Mouse (Mus musculus) forebrain, embryonic 11.5 days (tissue): ENCODE results near the gene Proser3. TPM values are rescaled to one million over a fixed set of nuclear protein-coding genes. Genes with fewer than 3 reads are reported as not detected.

Source experiments
- ATAC-seq: fragments of 200-750 bp; cut with Nextera tagmentation; replicated peaks from 2 replicates; pipeline ENCODE4 v1.8.0; 2017; ENCODE audit warnings: moderate TSS enrichment; ENCODE audit not compliant: low FRiP score
- DNase-seq: peaks from one replicate; pipeline ENCODE4 v3.0.0-alpha.2; 2017; ENCODE audit warnings: low spot score
- H3K27ac ChIP-seq: fragments of 300-500 bp; sonication (generic); 2 replicates; pipeline ENCODE4 v1.5.1; 2014; ENCODE audit warnings: low read depth, low read length
- H3K27me3 ChIP-seq: fragments of 300-500 bp; sonication (generic); 2 replicates; pipeline ENCODE4 v1.6.1; 2014; ENCODE audit warnings: mild to moderate bottlenecking, low read length, mixed read lengths; ENCODE audit not compliant: control insufficient read depth, insufficient read depth
- H3K36me3 ChIP-seq: fragments of 300-500 bp; sonication (generic); 2 replicates; pipeline ENCODE4 v1.6.1; 2014; ENCODE audit warnings: mild to moderate bottlenecking, low read length, moderate library complexity, mixed read lengths; ENCODE audit not compliant: control insufficient read depth, insufficient read depth
- H3K4me1 ChIP-seq: fragments of 300-500 bp; sonication (generic); replicated peaks from 2 replicates; pipeline ENCODE4 v1.6.1; 2014; ENCODE audit warnings: low read length, mixed read lengths; ENCODE audit not compliant: control insufficient read depth, insufficient read depth
- H3K4me2 ChIP-seq: fragments of 300-500 bp; sonication (generic); 2 replicates; pipeline ENCODE4 v1.6.1; 2014; ENCODE audit warnings: low read depth, mild to moderate bottlenecking, low read length, moderate library complexity, mixed read lengths; ENCODE audit not compliant: severe bottlenecking
- H3K4me3 ChIP-seq: fragments of 300-500 bp; sonication (generic); 2 replicates; pipeline ENCODE4 v1.5.1; 2014; ENCODE audit warnings: low read depth, low read length
- H3K9ac ChIP-seq: fragments of 300-500 bp; sonication (generic); 2 replicates; pipeline ENCODE4 v1.6.1; 2014; ENCODE audit warnings: low read length
- H3K9me3 ChIP-seq: fragments of 300-500 bp; sonication (generic); 2 replicates; pipeline ENCODE4 v1.6.1; 2016; ENCODE audit warnings: low read length, mixed read lengths; ENCODE audit not compliant: control insufficient read depth
- WGBS: fragments of 180-500 bp; shearing (Covaris S2); extraction: QIAGEN DNeasy Blood & Tissue Kit; methylation state at CpG from one replicate; pipeline ENCODE4 v1.1.7; 2014; 5-methylcytosine and 5-hydroxymethylcytosine counted together
- polyA plus RNA-seq: library from polyadenylated mRNA; unstranded; fragments of >200 nt; fragmentation: Nextera tagmentation; extraction: Ambion mirVana; gene quantifications from 2 replicates; pipeline ENCODE4 v1.2.1, GENCODE M21; 2014

Proser3 gene
- polyA plus RNA-seq, 1 experiment from 2014 or later, result 23.6 TPM

GRCm38 (mm10) chr7:30534633-30535577, 17.2 kb downstream of the Proser3 start, which contains the start of gene Arhgap33:
Gene Arhgap33 (minus strand): TSS chr7:30535060.
- H3K4me2 ChIP-seq, result peak within 1 kb of the TSS; percentile 92
- WGBS, result under 1% methylated on average over 69 of the region's 84 CpGs
- ATAC-seq, result peak; percentile 92

GRCm38 (mm10) chr7:30533941-30534632, 18.0 kb downstream of the Proser3 start:
- H3K27ac ChIP-seq, result peak overlapping the region; percentile 86
- DNase-seq (no peak), ATAC-seq (peak; percentile 47)
- H3K27me3 ChIP-seq, result no peaks in the 10 kb centered on the region
- peak overlapping the region; percentile 89 for H3K9ac ChIP-seq
- 6% methylated on average over 26 of the region's 26 CpGs for WGBS
- peaks cover 16% of the 10 kb centered on the region for H3K4me1 ChIP-seq
- H3K4me2 ChIP-seq, result peak overlapping the region; percentile 92
- peak overlapping the region; percentile 74 for H3K4me3 ChIP-seq
- H3K36me3 ChIP-seq, result peaks cover 18% of the 10 kb centered on the region
- H3K9me3 ChIP-seq, result no peaks in the 10 kb centered on the region

More at GRCm38 (mm10) chr7:30534633-30535577, 17.2 kb downstream of the Proser3 start, which contains the start of gene Arhgap33:
- Histone ChIP-seq H3K36me3 (peaks cover 11% of the 10 kb centered on the region), H3K27ac (peak within 1 kb of the TSS; percentile 86), H3K4me3 (peak within 1 kb of the TSS; percentile 74), H3K27me3 (no peaks in the 10 kb centered on the region), H3K4me1 (peaks cover 16% of the 10 kb centered on the region), H3K9ac (peak within 1 kb of the TSS; percentile 89), H3K9me3 (no peaks in the 10 kb centered on the region)
- DNase-seq, result peak; percentile 99

GRCm38 (mm10) chr7:30532931-30533330, 19.2 kb downstream of the Proser3 start:
- ATAC-seq (no peak), DNase-seq (no peak)
- H3K9me3 ChIP-seq, result no peaks in the 10 kb centered on the region
- 8% methylated on average over 8 of the region's 8 CpGs for WGBS
- H3K27ac ChIP-seq, result no peak overlapping the region
- peak overlapping the region; percentile 92 for H3K4me2 ChIP-seq
- peak overlapping the region; percentile 89; the same call in 1 of the 2 replicates for H3K9ac ChIP-seq
- H3K4me1 ChIP-seq, result peaks cover 16% of the 10 kb centered on the region
- H3K36me3 ChIP-seq, result peaks cover 23% of the 10 kb centered on the region
- H3K27me3 ChIP-seq, result no peaks in the 10 kb centered on the region
- H3K4me3 ChIP-seq, result peak overlapping the region; percentile 74

- ATAC-seq (no peak), DNase-seq (no peak)
- H3K27me3 ChIP-seq, result no peaks in the 10 kb centered on the region
- H3K36me3 ChIP-seq, result peaks cover 23% of the 10 kb centered on the region
- H3K4me2 ChIP-seq, result no peak overlapping the region
- no peak overlapping the region for H3K9ac ChIP-seq
- H3K27ac ChIP-seq, result no peak overlapping the region
- WGBS, result 88% methylated on average over 9 of the region's 9 CpGs
- no peaks in the 10 kb centered on the region for H3K9me3 ChIP-seq
- peaks cover 16% of the 10 kb centered on the region for H3K4me1 ChIP-seq
- H3K4me3 ChIP-seq, result no peak overlapping the region
Measured at GRCm38 (mm10) chr7:30531291-30531815, 20.7 kb downstream of the Proser3 start.

GRCm38 (mm10) chr7:30526981-30527380, 25.1 kb downstream of the Proser3 start:
- ATAC-seq, result no peak
- no peak overlapping the region for H3K9ac ChIP-seq
- H3K4me1 ChIP-seq, result peaks cover 3% of the 10 kb centered on the region; the same call in 1 of the 2 replicates
- 86% methylated on average over 14 of the region's 14 CpGs for WGBS
- DNase-seq, result no peak
- H3K27ac ChIP-seq, result no peak overlapping the region
- H3K27me3 ChIP-seq, result no peaks in the 10 kb centered on the region
- no peaks in the 10 kb centered on the region for H3K9me3 ChIP-seq
- no peak overlapping the region for H3K4me3 ChIP-seq
- H3K4me2 ChIP-seq, result no peak overlapping the region
- peaks cover 22% of the 10 kb centered on the region for H3K36me3 ChIP-seq

- Histone ChIP-seq H3K4me3 (no peak overlapping the region), H3K36me3 (peaks cover 19% of the 10 kb centered on the region), H3K27me3 (no peaks in the 10 kb centered on the region), H3K4me2 (no peak overlapping the region), H3K27ac (no peak overlapping the region), H3K4me1 (peaks cover 2% of the 10 kb centered on the region; the same call in 1 of the 2 replicates), H3K9ac (no peak overlapping the region), H3K9me3 (no peaks in the 10 kb centered on the region)
- DNase-seq, result no peak
- ATAC-seq, result no peak
- 21% methylated on average over 16 of the region's 17 CpGs for WGBS
Measured at GRCm38 (mm10) chr7:30526399-30526798, 25.7 kb downstream of the Proser3 start.

- ATAC-seq (no peak), DNase-seq (no peak)
- H3K27me3 ChIP-seq, result no peaks in the 10 kb centered on the region
- H3K9ac ChIP-seq, result no peak overlapping the region
- H3K36me3 ChIP-seq, result peaks cover 16% of the 10 kb centered on the region
- H3K9me3 ChIP-seq, result no peaks in the 10 kb centered on the region
- no peaks in the 10 kb centered on the region; the same call in 1 of the 2 replicates for H3K4me1 ChIP-seq
- no peak overlapping the region for H3K27ac ChIP-seq
- H3K4me2 ChIP-seq, result no peak overlapping the region
- WGBS, result 34% methylated on average over 10 of the region's 10 CpGs
- no peak overlapping the region for H3K4me3 ChIP-seq
Measured at GRCm38 (mm10) chr7:30525954-30526353, 26.1 kb downstream of the Proser3 start.

- Histone ChIP-seq H3K4me2 (no peak overlapping the region), H3K4me1 (no peaks in the 10 kb centered on the region; the same call in 1 of the 2 replicates), H3K9ac (no peak overlapping the region), H3K36me3 (peaks cover 11% of the 10 kb centered on the region), H3K4me3 (no peak overlapping the region), H3K27me3 (no peaks in the 10 kb centered on the region), H3K27ac (no peak overlapping the region), H3K9me3 (no peaks in the 10 kb centered on the region)
- ATAC-seq (no peak), DNase-seq (no peak)
- WGBS, result 87% methylated on average over 6 of the region's 6 CpGs
Measured at GRCm38 (mm10) chr7:30524487-30524886, 27.6 kb downstream of the Proser3 start.
